Mouse (Mus musculus): ENCODE data around the gene Mrpl20. TPM values are rescaled to one million over a fixed set of nuclear protein-coding genes. Genes with fewer than 3 reads are reported as not detected.

The Mrpl20 gene
- polyA plus RNA-seq, 1 experiment = 74.6 TPM

GRCm38 (mm10) chr4:155779498-155779897 lies 23.2 kb upstream of the Mrpl20 start:
- DNase-seq = no peak
- Histone ChIP-seq H3K27ac (ENCODE audit: control insufficient read depth, insufficient read depth, low read length) (no peak overlapping the region), H3K36me3 (ENCODE audit: control insufficient read depth, insufficient read depth, low read length) (no peaks in the 10 kb centered on the region), H3K4me3 (ENCODE audit: control insufficient read depth, insufficient read depth, low read length) (no peak overlapping the region), H3K27me3 (ENCODE audit: control insufficient read depth, insufficient read depth, low read length) (peaks cover 2% of the 10 kb centered on the region; the same call in 1 of the 2 replicates), H3K4me1 (replicated peaks; ENCODE audit: control insufficient read depth, insufficient read depth, low read length) (peaks cover 14% of the 10 kb centered on the region; the same call in 1 of the 2 replicates)
- TF ChIP-seq POLR2A (IDR thresholded peaks at IDR 0.05; ENCODE audit: control insufficient read depth, extremely low read depth, insufficient read depth, low read length, poor library complexity) = no peak
- TF ChIP-seq CTCF (IDR thresholded peaks at IDR 0.05; ENCODE audit: borderline replicate concordance, control insufficient read depth, extremely low read depth, insufficient read depth, low read length, poor library complexity) = no peak
- 94% methylated on average over 4 of the region's 4 CpGs for WGBS

GRCm38 (mm10) chr4:155780895-155781294 lies 21.8 kb upstream of the Mrpl20 start:
- no peak overlapping the region for H3K4me3 ChIP-seq (ENCODE audit: control insufficient read depth, insufficient read depth, low read length)
- H3K27ac ChIP-seq (ENCODE audit: control insufficient read depth, insufficient read depth, low read length) = no peak overlapping the region
- no peaks in the 10 kb centered on the region for H3K36me3 ChIP-seq (ENCODE audit: control insufficient read depth, insufficient read depth, low read length)
- H3K27me3 ChIP-seq (ENCODE audit: control insufficient read depth, insufficient read depth, low read length) = peaks cover 4% of the 10 kb centered on the region; the same call in 1 of the 2 replicates
- H3K4me1 ChIP-seq (replicated peaks; ENCODE audit: control insufficient read depth, insufficient read depth, low read length) = peaks cover 5% of the 10 kb centered on the region; the same call in 1 of the 2 replicates
- TF ChIP-seq CTCF (IDR thresholded peaks at IDR 0.05; ENCODE audit: borderline replicate concordance, control insufficient read depth, extremely low read depth, insufficient read depth, low read length, poor library complexity) (no peak), POLR2A (IDR thresholded peaks at IDR 0.05; ENCODE audit: control insufficient read depth, extremely low read depth, insufficient read depth, low read length, poor library complexity) (no peak)
- DNase-seq = no peak
- 71% methylated on average over 6 of the region's 6 CpGs for WGBS

- Histone ChIP-seq H3K27me3 (ENCODE audit: control insufficient read depth, insufficient read depth, low read length) (peaks cover 4% of the 10 kb centered on the region; the same call in 1 of the 2 replicates), H3K27ac (ENCODE audit: control insufficient read depth, insufficient read depth, low read length) (no peak overlapping the region), H3K4me3 (ENCODE audit: control insufficient read depth, insufficient read depth, low read length) (no peak overlapping the region; the same call in 1 of the 2 replicates), H3K36me3 (ENCODE audit: control insufficient read depth, insufficient read depth, low read length) (no peaks in the 10 kb centered on the region), H3K4me1 (replicated peaks; ENCODE audit: control insufficient read depth, insufficient read depth, low read length) (0 out of 2 replicates have a peak, but pooled peaks cover 5% of the 10 kb centered on the region)
- no peak for DNase-seq
- 47% methylated on average over 16 of the region's 16 CpGs for WGBS
- TF ChIP-seq POLR2A (IDR thresholded peaks at IDR 0.05; ENCODE audit: control insufficient read depth, extremely low read depth, insufficient read depth, low read length, poor library complexity) (no peak), CTCF (IDR thresholded peaks at IDR 0.05; ENCODE audit: borderline replicate concordance, control insufficient read depth, extremely low read depth, insufficient read depth, low read length, poor library complexity) (no peak)
Observed at GRCm38 (mm10) chr4:155783486-155784080, 19.1 kb upstream of the Mrpl20 start.

- TF ChIP-seq CTCF (IDR thresholded peaks at IDR 0.05; ENCODE audit: borderline replicate concordance, control insufficient read depth, extremely low read depth, insufficient read depth, low read length, poor library complexity) (peak; percentile 52; the same call in 1 of the 2 replicates), POLR2A (IDR thresholded peaks at IDR 0.05; ENCODE audit: control insufficient read depth, extremely low read depth, insufficient read depth, low read length, poor library complexity) (no peak)
- Histone ChIP-seq H3K4me1 (replicated peaks; ENCODE audit: control insufficient read depth, insufficient read depth, low read length) (0 out of 2 replicates have a peak, but pooled peaks cover 5% of the 10 kb centered on the region), H3K36me3 (ENCODE audit: control insufficient read depth, insufficient read depth, low read length) (no peaks in the 10 kb centered on the region), H3K27ac (ENCODE audit: control insufficient read depth, insufficient read depth, low read length) (no peak overlapping the region), H3K27me3 (ENCODE audit: control insufficient read depth, insufficient read depth, low read length) (peaks cover 4% of the 10 kb centered on the region; the same call in 1 of the 2 replicates), H3K4me3 (ENCODE audit: control insufficient read depth, insufficient read depth, low read length) (peak overlapping the region; percentile 62)
- 1% methylated on average over 52 of the region's 52 CpGs for WGBS
- DNase-seq = peak; percentile 77
Observed at GRCm38 (mm10) chr4:155784081-155784701, 18.5 kb upstream of the Mrpl20 start.

GRCm38 (mm10) chr4:155785246-155785645 lies 17.4 kb upstream of the Mrpl20 start:
- no peak overlapping the region for H3K4me3 ChIP-seq (ENCODE audit: control insufficient read depth, insufficient read depth, low read length)
- no peaks in the 10 kb centered on the region for H3K36me3 ChIP-seq (ENCODE audit: control insufficient read depth, insufficient read depth, low read length)
- no peak for TF ChIP-seq CTCF (IDR thresholded peaks at IDR 0.05; ENCODE audit: borderline replicate concordance, control insufficient read depth, extremely low read depth, insufficient read depth, low read length, poor library complexity)
- no peak for TF ChIP-seq POLR2A (IDR thresholded peaks at IDR 0.05; ENCODE audit: control insufficient read depth, extremely low read depth, insufficient read depth, low read length, poor library complexity)
- peaks cover 4% of the 10 kb centered on the region; the same call in 1 of the 2 replicates for H3K27me3 ChIP-seq (ENCODE audit: control insufficient read depth, insufficient read depth, low read length)
- no peak for DNase-seq
- no peak overlapping the region for H3K27ac ChIP-seq (ENCODE audit: control insufficient read depth, insufficient read depth, low read length)
- WGBS = 94% methylated on average over 10 of the region's 10 CpGs
- H3K4me1 ChIP-seq (replicated peaks; ENCODE audit: control insufficient read depth, insufficient read depth, low read length) = 0 out of 2 replicates have a peak, but pooled peaks cover 5% of the 10 kb centered on the region

GRCm38 (mm10) chr4:155785819-155786218 lies 16.9 kb upstream of the Mrpl20 start, which contains the start of gene Tmem88b:
Gene Tmem88b, minus strand, starts transcription at chr4:155785874.
- no peak for DNase-seq
- 87% methylated on average over 5 of the region's 5 CpGs for WGBS
- peaks cover 4% of the 10 kb centered on the region; the same call in 1 of the 2 replicates for H3K27me3 ChIP-seq (ENCODE audit: control insufficient read depth, insufficient read depth, low read length)
- no peaks in the 10 kb centered on the region for H3K36me3 ChIP-seq (ENCODE audit: control insufficient read depth, insufficient read depth, low read length)
- H3K4me3 ChIP-seq (ENCODE audit: control insufficient read depth, insufficient read depth, low read length) = no peak within 1 kb of the TSS
- TF ChIP-seq POLR2A (IDR thresholded peaks at IDR 0.05; ENCODE audit: control insufficient read depth, extremely low read depth, insufficient read depth, low read length, poor library complexity) (no peak), CTCF (IDR thresholded peaks at IDR 0.05; ENCODE audit: borderline replicate concordance, control insufficient read depth, extremely low read depth, insufficient read depth, low read length, poor library complexity) (no peak)
- no peak within 1 kb of the TSS for H3K27ac ChIP-seq (ENCODE audit: control insufficient read depth, insufficient read depth, low read length)
- 0 out of 2 replicates have a peak, but pooled peaks cover 5% of the 10 kb centered on the region for H3K4me1 ChIP-seq (replicated peaks; ENCODE audit: control insufficient read depth, insufficient read depth, low read length)

Measured in thymus, adult 2 months (tissue).